Mouse (Mus musculus): ENCODE measurements around the gene Gm10282. TPM values are rescaled to one million over a fixed set of nuclear protein-coding genes. Genes with fewer than 3 reads are reported as not detected.
A peak's percentile ranks its signal among the peaks of the same experiment; 100 is the strongest.

Gm10282 gene
- total and polyA plus RNA-seq, 2 experiments = 0.37 to 1.0 TPM

GRCm38 (mm10) chr8:72322471-72322889, 17.4 kb upstream of the Gm10282 start:
- H3K27ac ChIP-seq (replicated peaks; ENCODE audit: insufficient read depth, low read depth, low read length) = peak overlapping the region; percentile 17
- TF ChIP-seq CTCF (IDR thresholded peaks at IDR 0.05; ENCODE audit: low read depth, low read length) = no peak
- TF ChIP-seq POLR2A (IDR thresholded peaks at IDR 0.05; ENCODE audit: extremely low read depth, insufficient read depth, low read length) = no peak
- 0 out of 2 replicates have a peak overlapping the region, but pooled peaks have one; percentile 1 for H3K4me3 ChIP-seq (ENCODE audit: insufficient read depth, low read depth, low read length)
- WGBS = 73% methylated on average over 7 of the region's 7 CpGs
- H3K27me3 ChIP-seq (ENCODE audit: control insufficient read depth, insufficient read depth, low read length) = no peaks in the 10 kb centered on the region
- peak; percentile 32 for DNase-seq (ENCODE audit: extremely low read depth, low read depth, low spot score)
- H3K79me2 ChIP-seq (ENCODE audit: control insufficient read depth, insufficient read depth, low read length) = peaks cover 9% of the 10 kb centered on the region; the same call in 1 of the 2 replicates
- peak overlapping the region; percentile 36; the same call in 1 of the 2 replicates for H3K9ac ChIP-seq (ENCODE audit: low read depth, low read length)
- peaks cover 4% of the 10 kb centered on the region; the same call in 1 of the 2 replicates for H3K36me3 ChIP-seq (ENCODE audit: control insufficient read depth, insufficient read depth, low read length)
- H3K4me1 ChIP-seq (ENCODE audit: control insufficient read depth, insufficient read depth, low read length) = peaks cover 3% of the 10 kb centered on the region; the same call in 1 of the 2 replicates

GRCm38 (mm10) chr8:72321635-72322441, 16.8 kb upstream of the Gm10282 start:
- no peak for DNase-seq (ENCODE audit: extremely low read depth, low read depth, low spot score)
- 88% methylated on average over 20 of the region's 20 CpGs for WGBS
- Histone ChIP-seq H3K36me3 (ENCODE audit: control insufficient read depth, insufficient read depth, low read length) (peaks cover 4% of the 10 kb centered on the region; the same call in 1 of the 2 replicates), H3K27ac (replicated peaks; ENCODE audit: insufficient read depth, low read depth, low read length) (no peak overlapping the region), H3K79me2 (ENCODE audit: control insufficient read depth, insufficient read depth, low read length) (peaks cover 9% of the 10 kb centered on the region; the same call in 1 of the 2 replicates), H3K9ac (ENCODE audit: low read depth, low read length) (peak overlapping the region; percentile 56), H3K27me3 (ENCODE audit: control insufficient read depth, insufficient read depth, low read length) (no peaks in the 10 kb centered on the region), H3K4me3 (ENCODE audit: insufficient read depth, low read depth, low read length) (peak overlapping the region; percentile 69), H3K4me1 (ENCODE audit: control insufficient read depth, insufficient read depth, low read length) (peaks cover 3% of the 10 kb centered on the region; the same call in 1 of the 2 replicates)
- TF ChIP-seq POLR2A (IDR thresholded peaks at IDR 0.05; ENCODE audit: extremely low read depth, insufficient read depth, low read length) = no peak
- TF ChIP-seq CTCF (IDR thresholded peaks at IDR 0.05; ENCODE audit: low read depth, low read length) = no peak

DNA sequence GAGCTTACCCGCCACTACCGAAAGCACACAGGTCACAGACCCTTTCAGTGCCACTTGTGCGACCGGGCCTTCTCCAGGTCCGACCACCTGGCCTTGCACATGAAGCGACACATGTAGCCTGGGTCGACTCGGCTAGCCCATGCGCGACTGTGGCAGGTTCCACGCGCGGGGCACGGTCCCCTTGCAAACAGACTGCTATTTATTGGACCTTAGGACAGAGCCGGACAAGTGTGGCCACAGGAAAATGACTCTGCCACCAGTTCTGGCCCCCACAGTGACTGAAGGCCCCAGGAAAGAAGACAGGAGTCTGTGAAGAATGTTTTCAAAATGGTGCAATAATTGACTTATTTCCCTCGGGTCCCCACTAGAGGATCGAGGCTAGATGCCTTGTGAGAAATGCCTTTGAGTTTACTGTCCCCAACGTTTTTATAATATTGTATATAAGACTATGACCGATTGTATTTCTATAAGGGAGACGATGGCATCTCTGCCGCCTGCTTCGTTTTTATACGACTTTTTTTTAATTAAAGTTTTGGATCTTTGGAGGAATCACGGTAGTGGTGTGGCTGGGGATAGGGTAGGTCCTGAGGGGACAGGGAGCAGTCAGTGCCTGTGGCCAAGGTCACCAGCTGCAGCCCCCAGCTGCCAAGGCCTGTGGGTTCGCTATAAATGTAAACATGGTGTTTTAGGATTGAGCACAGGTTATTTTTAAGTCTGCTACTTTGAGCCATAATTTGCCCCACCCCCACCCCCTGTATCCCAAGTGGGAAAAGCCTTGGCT, 15.9 kb upstream of the Gm10282 start:
- Histone ChIP-seq H3K36me3 (ENCODE audit: control insufficient read depth, insufficient read depth, low read length) (peaks cover 4% of the 10 kb centered on the region; the same call in 1 of the 2 replicates), H3K4me1 (ENCODE audit: control insufficient read depth, insufficient read depth, low read length) (peaks cover 3% of the 10 kb centered on the region; the same call in 1 of the 2 replicates), H3K4me3 (ENCODE audit: insufficient read depth, low read depth, low read length) (peak overlapping the region; percentile 69), H3K27me3 (ENCODE audit: control insufficient read depth, insufficient read depth, low read length) (no peaks in the 10 kb centered on the region), H3K79me2 (ENCODE audit: control insufficient read depth, insufficient read depth, low read length) (peaks cover 9% of the 10 kb centered on the region; the same call in 1 of the 2 replicates), H3K27ac (replicated peaks; ENCODE audit: insufficient read depth, low read depth, low read length) (peak overlapping the region; percentile 20; the same call in 1 of the 2 replicates), H3K9ac (ENCODE audit: low read depth, low read length) (peak overlapping the region; percentile 90)
- DNase-seq (ENCODE audit: extremely low read depth, low read depth, low spot score) = no peak
- TF ChIP-seq CTCF (IDR thresholded peaks at IDR 0.05; ENCODE audit: low read depth, low read length) (no peak), POLR2A (IDR thresholded peaks at IDR 0.05; ENCODE audit: extremely low read depth, insufficient read depth, low read length) (no peak)
- WGBS = 72% methylated on average over 25 of the region's 25 CpGs

DNA sequence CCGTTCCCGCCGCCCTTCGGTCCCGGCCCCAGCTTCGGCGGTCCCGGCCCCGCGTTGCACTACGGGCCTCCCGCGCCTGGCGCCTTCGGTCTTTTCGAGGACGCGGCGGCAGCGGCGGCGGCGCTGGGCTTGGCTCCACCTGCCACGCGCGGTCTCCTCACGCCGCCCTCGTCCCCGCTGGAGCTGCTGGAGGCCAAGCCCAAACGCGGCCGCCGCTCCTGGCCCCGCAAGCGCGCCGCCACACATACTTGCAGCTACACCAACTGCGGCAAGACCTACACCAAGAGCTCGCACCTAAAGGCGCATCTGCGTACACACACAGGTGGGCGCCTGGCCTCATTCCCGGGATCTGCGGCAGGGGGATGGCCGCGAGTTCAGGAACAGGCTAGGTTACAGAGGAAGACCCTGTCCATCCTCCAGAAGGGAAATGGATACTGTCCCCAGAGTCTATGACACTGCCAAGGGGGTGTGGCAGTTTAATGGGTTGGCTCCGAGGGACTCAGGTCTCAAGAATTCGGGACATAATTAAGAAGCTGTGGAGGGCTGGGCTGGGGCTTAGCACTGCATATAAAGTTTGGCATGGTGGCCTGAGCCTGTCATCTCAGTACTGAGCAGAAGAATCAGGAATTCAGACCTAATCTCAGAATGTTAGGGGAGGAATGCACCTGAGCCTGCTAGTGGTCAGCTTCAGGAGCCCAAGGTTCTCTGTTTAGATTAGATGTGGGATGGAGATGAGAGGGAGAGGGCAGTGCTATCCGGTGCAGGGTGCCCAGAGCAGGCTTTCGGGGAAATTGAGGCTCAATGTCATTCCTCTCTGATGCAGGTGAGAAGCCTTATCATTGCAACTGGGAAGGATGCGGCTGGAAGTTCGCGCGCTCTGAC, 15.1 kb upstream of the Gm10282 start:
- DNase-seq (ENCODE audit: extremely low read depth, low read depth, low spot score) = no peak
- 17% methylated on average over 54 of the region's 55 CpGs for WGBS
- Histone ChIP-seq H3K9ac (ENCODE audit: low read depth, low read length) (peak overlapping the region; percentile 90), H3K36me3 (ENCODE audit: control insufficient read depth, insufficient read depth, low read length) (peaks cover 4% of the 10 kb centered on the region; the same call in 1 of the 2 replicates), H3K4me1 (ENCODE audit: control insufficient read depth, insufficient read depth, low read length) (peaks cover 3% of the 10 kb centered on the region; the same call in 1 of the 2 replicates), H3K27me3 (ENCODE audit: control insufficient read depth, insufficient read depth, low read length) (no peaks in the 10 kb centered on the region), H3K79me2 (ENCODE audit: control insufficient read depth, insufficient read depth, low read length) (peaks cover 9% of the 10 kb centered on the region; the same call in 1 of the 2 replicates), H3K4me3 (ENCODE audit: insufficient read depth, low read depth, low read length) (peak overlapping the region; percentile 69), H3K27ac (replicated peaks; ENCODE audit: insufficient read depth, low read depth, low read length) (peak overlapping the region; percentile 20; the same call in 1 of the 2 replicates)
- TF ChIP-seq POLR2A (IDR thresholded peaks at IDR 0.05; ENCODE audit: extremely low read depth, insufficient read depth, low read length) (no peak), CTCF (IDR thresholded peaks at IDR 0.05; ENCODE audit: low read depth, low read length) (no peak)

DNA sequence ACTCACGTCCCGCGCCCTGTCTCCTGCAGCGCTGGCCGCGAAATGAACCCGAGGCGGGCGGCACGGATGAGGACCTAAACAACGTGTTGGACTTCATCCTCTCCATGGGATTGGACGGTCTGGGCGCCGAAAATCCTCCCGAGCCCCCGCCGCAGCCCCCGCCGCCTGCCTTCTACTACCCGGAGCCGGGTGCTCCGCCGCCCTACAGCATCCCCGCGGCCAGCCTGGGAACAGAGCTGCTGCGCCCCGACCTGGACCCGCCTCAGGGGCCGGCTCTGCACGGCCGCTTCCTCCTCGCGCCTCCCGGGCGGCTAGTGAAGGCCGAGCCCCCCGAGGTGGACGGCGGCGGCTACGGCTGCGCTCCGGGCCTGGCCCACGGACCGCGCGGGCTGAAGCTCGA, 14.3 kb upstream of the Gm10282 start:
- peaks cover 4% of the 10 kb centered on the region; the same call in 1 of the 2 replicates for H3K36me3 ChIP-seq (ENCODE audit: control insufficient read depth, insufficient read depth, low read length)
- H3K27ac ChIP-seq (replicated peaks; ENCODE audit: insufficient read depth, low read depth, low read length) = peak overlapping the region; percentile 59
- H3K4me1 ChIP-seq (ENCODE audit: control insufficient read depth, insufficient read depth, low read length) = peaks cover 3% of the 10 kb centered on the region; the same call in 1 of the 2 replicates
- H3K79me2 ChIP-seq (ENCODE audit: control insufficient read depth, insufficient read depth, low read length) = peaks cover 9% of the 10 kb centered on the region; the same call in 1 of the 2 replicates
- under 1% methylated on average over 46 of the region's 48 CpGs for WGBS
- H3K4me3 ChIP-seq (ENCODE audit: insufficient read depth, low read depth, low read length) = peak overlapping the region; percentile 69
- H3K27me3 ChIP-seq (ENCODE audit: control insufficient read depth, insufficient read depth, low read length) = no peaks in the 10 kb centered on the region
- TF ChIP-seq POLR2A (IDR thresholded peaks at IDR 0.05; ENCODE audit: extremely low read depth, insufficient read depth, low read length) (no peak), CTCF (IDR thresholded peaks at IDR 0.05; ENCODE audit: low read depth, low read length) (no peak)
- peak overlapping the region; percentile 90 for H3K9ac ChIP-seq (ENCODE audit: low read depth, low read length)
- DNase-seq (ENCODE audit: extremely low read depth, low read depth, low spot score) = no peak

All from liver, adult 2 months (tissue).